Mouse (Mus musculus): ENCODE measurements around the gene Gabrb3. TPM values are rescaled to one million over a fixed set of nuclear protein-coding genes. Genes with fewer than 3 reads are reported as not detected.

Gene Gabrb3
- polyA plus RNA-seq, 1 experiment = 4.2 TPM

DNA sequence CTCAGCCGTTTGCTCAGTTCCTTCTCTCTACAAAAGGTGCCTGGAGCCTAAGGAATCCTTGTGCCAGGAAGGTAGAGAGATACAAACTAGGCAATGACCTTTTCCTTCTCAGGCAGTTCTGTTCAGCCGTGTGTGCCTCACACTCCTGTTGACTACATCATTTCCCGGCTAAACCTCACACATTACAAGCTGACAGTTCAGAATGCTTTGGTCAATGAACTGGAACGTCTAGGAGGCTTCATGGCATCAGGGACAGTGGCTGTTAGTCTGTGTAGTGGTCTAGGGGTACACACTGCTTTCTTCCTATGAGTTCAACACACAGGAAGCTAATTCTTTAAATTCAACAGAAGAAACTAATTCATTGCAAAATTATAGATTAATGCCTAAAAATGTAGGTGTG is 216.2 kb downstream of the Gabrb3 start:
- DNase-seq = peak; percentile 12
- Histone ChIP-seq H3K27me3 (replicated peaks; ENCODE audit: control insufficient read depth, insufficient read depth, low read length) (no peaks in the 10 kb centered on the region), H3K27ac (ENCODE audit: insufficient read depth, low read depth, low read length) (no peak overlapping the region), H3K4me3 (ENCODE audit: insufficient read depth, low read depth, low read length) (no peak overlapping the region), H3K36me3 (ENCODE audit: control insufficient read depth, insufficient read depth, low read length) (no peaks in the 10 kb centered on the region), H3K4me1 (ENCODE audit: control insufficient read depth, insufficient read depth, low read length) (0 out of 2 replicates have a peak, but pooled peaks cover 4% of the 10 kb centered on the region)
- TF ChIP-seq CTCF (conservative IDR thresholded peaks at IDR 0.05; ENCODE audit: insufficient read depth, insufficient read length, low read depth, low read length) = no peak
- no peak for TF ChIP-seq POLR2A (IDR thresholded peaks at IDR 0.05; ENCODE audit: low read depth, low read length)
- 19% methylated on average over 4 of the region's 4 CpGs for WGBS

DNA sequence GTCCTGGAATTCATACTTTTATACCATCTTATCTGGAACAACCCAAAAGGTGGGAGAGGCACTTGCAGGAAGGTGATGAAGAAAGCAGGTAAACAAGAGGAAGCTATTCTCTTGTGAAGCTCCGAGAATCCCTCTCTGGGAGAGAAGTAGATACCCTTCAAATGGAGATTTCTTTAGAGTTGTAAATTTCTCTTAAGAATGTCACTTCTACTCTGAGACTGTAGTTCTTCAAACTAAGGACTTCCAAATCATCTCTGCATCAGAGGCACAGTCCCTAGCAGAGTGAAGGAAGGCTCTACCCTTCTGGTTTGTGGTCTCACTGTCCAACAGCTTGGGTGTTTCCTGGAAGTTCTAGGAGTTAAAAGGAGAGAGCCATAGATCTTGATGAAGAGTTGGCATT is 221.3 kb downstream of the Gabrb3 start:
- Histone ChIP-seq H3K27ac (ENCODE audit: insufficient read depth, low read depth, low read length) (no peak overlapping the region), H3K4me1 (ENCODE audit: control insufficient read depth, insufficient read depth, low read length) (no peaks in the 10 kb centered on the region), H3K36me3 (ENCODE audit: control insufficient read depth, insufficient read depth, low read length) (no peaks in the 10 kb centered on the region), H3K4me3 (ENCODE audit: insufficient read depth, low read depth, low read length) (no peak overlapping the region), H3K27me3 (replicated peaks; ENCODE audit: control insufficient read depth, insufficient read depth, low read length) (no peaks in the 10 kb centered on the region)
- no peak for TF ChIP-seq CTCF (conservative IDR thresholded peaks at IDR 0.05; ENCODE audit: insufficient read depth, insufficient read length, low read depth, low read length)
- TF ChIP-seq POLR2A (IDR thresholded peaks at IDR 0.05; ENCODE audit: low read depth, low read length) = no peak
- no peak for DNase-seq
- WGBS = 49% methylated on average over 1 of the region's 1 CpGs

DNA sequence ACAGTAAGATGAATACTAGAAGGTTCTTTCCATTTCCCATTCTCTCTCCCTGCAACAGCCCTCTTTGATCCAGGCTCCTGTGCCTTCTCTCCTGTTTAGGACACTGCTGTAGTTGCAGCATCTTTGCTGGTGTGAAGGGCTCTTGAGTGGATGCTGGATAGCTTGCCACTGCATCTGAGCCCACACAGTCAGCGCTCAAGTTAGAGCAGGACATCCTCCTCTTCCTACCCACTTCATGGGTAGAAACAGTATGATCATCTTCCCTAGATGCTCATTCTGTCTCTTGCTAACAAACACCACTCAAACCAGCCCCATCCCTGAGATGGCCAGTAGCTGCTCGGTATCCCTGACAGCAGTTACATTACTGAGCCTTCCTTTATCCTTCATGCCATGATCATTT is 227.9 kb downstream of the Gabrb3 start:
- Histone ChIP-seq H3K4me1 (ENCODE audit: control insufficient read depth, insufficient read depth, low read length) (no peaks in the 10 kb centered on the region), H3K4me3 (ENCODE audit: insufficient read depth, low read depth, low read length) (no peak overlapping the region), H3K27me3 (replicated peaks; ENCODE audit: control insufficient read depth, insufficient read depth, low read length) (no peaks in the 10 kb centered on the region), H3K27ac (ENCODE audit: insufficient read depth, low read depth, low read length) (no peak overlapping the region), H3K36me3 (ENCODE audit: control insufficient read depth, insufficient read depth, low read length) (no peaks in the 10 kb centered on the region)
- DNase-seq = no peak
- TF ChIP-seq POLR2A (IDR thresholded peaks at IDR 0.05; ENCODE audit: low read depth, low read length) = no peak
- TF ChIP-seq CTCF (conservative IDR thresholded peaks at IDR 0.05; ENCODE audit: insufficient read depth, insufficient read length, low read depth, low read length) = no peak
- 93% methylated on average over 2 of the region's 2 CpGs for WGBS

DNA sequence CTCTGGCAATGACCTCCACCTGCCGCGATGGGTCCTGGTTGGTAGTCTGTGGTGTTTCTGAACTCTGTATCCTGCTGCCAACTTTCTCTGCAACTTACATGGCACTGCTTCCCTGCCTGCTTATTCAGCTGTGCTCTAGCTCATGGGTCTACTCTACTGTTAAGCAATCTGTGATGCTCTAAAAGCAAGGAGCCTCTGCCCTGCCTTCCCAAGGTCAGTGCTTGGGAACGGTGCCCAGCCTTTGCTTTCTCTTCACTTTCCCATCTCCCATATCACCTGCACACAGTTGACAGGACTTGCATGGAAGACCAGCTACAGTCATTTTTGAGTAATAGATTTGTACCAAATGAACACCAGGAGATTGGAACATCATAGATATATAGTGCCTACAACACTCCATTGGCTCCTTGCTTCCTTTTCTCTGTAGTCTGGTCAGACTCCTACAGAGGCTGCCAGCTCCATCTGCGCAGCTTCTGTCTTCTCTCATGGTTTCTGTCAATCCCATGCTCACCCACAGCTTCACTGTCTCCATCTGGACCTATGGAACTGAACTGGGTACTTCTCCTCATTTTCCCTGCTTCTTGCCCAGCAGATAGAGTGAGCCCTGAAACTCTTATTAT is 228.8 kb downstream of the Gabrb3 start:
- Histone ChIP-seq H3K27ac (ENCODE audit: insufficient read depth, low read depth, low read length) (no peak overlapping the region), H3K27me3 (replicated peaks; ENCODE audit: control insufficient read depth, insufficient read depth, low read length) (no peaks in the 10 kb centered on the region), H3K4me1 (ENCODE audit: control insufficient read depth, insufficient read depth, low read length) (no peaks in the 10 kb centered on the region), H3K4me3 (ENCODE audit: insufficient read depth, low read depth, low read length) (no peak overlapping the region), H3K36me3 (ENCODE audit: control insufficient read depth, insufficient read depth, low read length) (no peaks in the 10 kb centered on the region)
- no peak for DNase-seq
- no peak for TF ChIP-seq POLR2A (IDR thresholded peaks at IDR 0.05; ENCODE audit: low read depth, low read length)
- no peak for TF ChIP-seq CTCF (conservative IDR thresholded peaks at IDR 0.05; ENCODE audit: insufficient read depth, insufficient read length, low read depth, low read length)
- 90% methylated on average over 4 of the region's 4 CpGs for WGBS

DNA sequence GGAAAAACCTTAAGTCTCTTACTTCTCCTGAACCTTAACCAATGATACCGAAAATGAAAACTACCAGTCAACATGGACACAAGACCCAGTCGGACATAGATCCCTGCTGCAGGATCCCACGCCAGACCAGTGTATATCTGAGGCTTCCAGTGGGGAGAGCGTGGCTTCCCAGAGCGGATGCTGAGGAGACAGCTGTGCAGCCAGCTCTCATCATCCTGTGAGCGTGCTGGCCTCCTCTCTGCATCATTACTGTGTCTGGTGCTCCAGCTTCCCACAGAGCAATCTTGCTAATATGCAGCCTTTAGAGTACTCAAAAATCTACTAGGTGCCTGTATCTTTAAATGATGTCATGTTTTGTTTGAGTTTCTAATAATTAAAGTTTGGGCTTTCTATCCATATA is 257.9 kb downstream of the Gabrb3 start:
- Histone ChIP-seq H3K4me1 (ENCODE audit: control insufficient read depth, insufficient read depth, low read length) (no peaks in the 10 kb centered on the region), H3K27me3 (replicated peaks; ENCODE audit: control insufficient read depth, insufficient read depth, low read length) (no peaks in the 10 kb centered on the region), H3K36me3 (ENCODE audit: control insufficient read depth, insufficient read depth, low read length) (no peaks in the 10 kb centered on the region), H3K27ac (ENCODE audit: insufficient read depth, low read depth, low read length) (no peak overlapping the region), H3K4me3 (ENCODE audit: insufficient read depth, low read depth, low read length) (no peak overlapping the region)
- TF ChIP-seq POLR2A (IDR thresholded peaks at IDR 0.05; ENCODE audit: low read depth, low read length) (no peak), CTCF (conservative IDR thresholded peaks at IDR 0.05; ENCODE audit: insufficient read depth, insufficient read length, low read depth, low read length) (no peak)
- DNase-seq = no peak
- WGBS = 85% methylated on average over 6 of the region's 6 CpGs

DNA sequence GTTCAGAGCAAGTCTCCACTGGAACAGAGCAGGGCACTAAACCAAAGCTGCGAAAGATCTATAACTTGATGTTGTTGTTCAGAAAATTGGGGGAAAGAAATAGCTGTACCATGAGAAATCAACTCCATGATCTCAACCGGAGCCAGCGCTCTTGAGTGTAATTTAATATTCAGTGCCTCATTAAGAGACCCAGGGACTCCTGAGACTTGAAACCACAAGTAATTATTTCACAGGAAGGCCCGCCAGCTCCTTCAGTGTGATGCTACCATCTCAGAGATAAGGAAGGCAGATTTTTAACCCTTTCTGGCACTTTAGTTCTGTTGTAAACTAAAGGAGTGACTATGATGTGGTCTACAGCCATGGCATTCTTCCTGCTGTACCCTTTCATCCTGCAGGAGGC is 270.3 kb downstream of the Gabrb3 start:
- Histone ChIP-seq H3K27me3 (replicated peaks; ENCODE audit: control insufficient read depth, insufficient read depth, low read length) (no peaks in the 10 kb centered on the region), H3K27ac (ENCODE audit: insufficient read depth, low read depth, low read length) (no peak overlapping the region), H3K4me3 (ENCODE audit: insufficient read depth, low read depth, low read length) (no peak overlapping the region), H3K36me3 (ENCODE audit: control insufficient read depth, insufficient read depth, low read length) (no peaks in the 10 kb centered on the region), H3K4me1 (ENCODE audit: control insufficient read depth, insufficient read depth, low read length) (no peaks in the 10 kb centered on the region)
- WGBS = 43% methylated on average over 4 of the region's 4 CpGs
- TF ChIP-seq POLR2A (IDR thresholded peaks at IDR 0.05; ENCODE audit: low read depth, low read length) (no peak), CTCF (conservative IDR thresholded peaks at IDR 0.05; ENCODE audit: insufficient read depth, insufficient read length, low read depth, low read length) (no peak)
- DNase-seq = no peak

DNA sequence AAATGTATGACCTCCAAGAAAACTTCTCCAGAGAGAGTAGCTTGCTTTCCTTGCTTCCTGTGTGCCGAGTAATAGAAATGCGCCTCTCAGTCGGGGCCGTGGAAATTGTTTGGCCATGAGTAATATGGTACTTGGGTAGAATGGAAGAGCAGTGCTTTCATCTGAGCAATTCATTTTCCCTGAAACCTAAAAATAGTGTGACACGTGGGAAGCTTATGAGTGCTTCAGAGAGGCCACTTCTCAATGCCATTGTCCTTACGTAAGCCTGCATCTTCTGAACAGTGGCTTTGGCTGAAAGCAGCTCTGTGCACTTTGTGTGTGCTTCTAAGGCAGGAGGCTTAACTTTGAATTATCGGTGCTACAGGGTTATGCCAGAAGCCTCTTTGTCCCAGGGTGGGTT is 280.9 kb downstream of the Gabrb3 start:
- no peak for DNase-seq
- Histone ChIP-seq H3K36me3 (ENCODE audit: control insufficient read depth, insufficient read depth, low read length) (no peaks in the 10 kb centered on the region), H3K4me1 (ENCODE audit: control insufficient read depth, insufficient read depth, low read length) (no peaks in the 10 kb centered on the region), H3K27ac (ENCODE audit: insufficient read depth, low read depth, low read length) (no peak overlapping the region), H3K4me3 (ENCODE audit: insufficient read depth, low read depth, low read length) (no peak overlapping the region), H3K27me3 (replicated peaks; ENCODE audit: control insufficient read depth, insufficient read depth, low read length) (no peaks in the 10 kb centered on the region)
- no peak for TF ChIP-seq POLR2A (IDR thresholded peaks at IDR 0.05; ENCODE audit: low read depth, low read length)
- TF ChIP-seq CTCF (conservative IDR thresholded peaks at IDR 0.05; ENCODE audit: insufficient read depth, insufficient read length, low read depth, low read length) = no peak
- 80% methylated on average over 7 of the region's 7 CpGs for WGBS

Data from kidney, adult 2 months (tissue).